18 mouse cellular contexts compared by ENCODE assay signal in the genomic region with DNA sequence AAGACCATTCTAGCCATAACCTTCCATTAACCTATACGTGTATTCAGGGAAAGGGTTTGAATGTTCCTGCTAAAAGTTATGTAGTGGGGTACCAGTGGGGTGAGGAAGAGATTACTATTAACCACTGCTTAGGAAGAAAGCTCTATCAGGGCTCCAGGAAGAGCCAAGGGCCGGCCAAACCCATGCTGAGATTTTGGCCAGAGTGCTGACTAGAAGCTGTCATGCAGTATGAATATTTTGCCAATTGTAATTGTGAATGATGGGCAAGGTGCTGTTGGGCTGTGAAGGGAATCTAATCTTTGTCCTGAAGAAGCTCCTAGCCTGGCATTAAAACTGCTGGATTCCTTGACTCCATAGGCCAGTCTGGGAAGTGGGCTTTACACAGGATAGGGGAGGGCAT. TPM values are rescaled to one million over a fixed set of nuclear protein-coding genes. Genes with fewer than 3 reads are reported as not detected.
A peak's percentile ranks its signal among the peaks of the same experiment; 100 is the strongest.
DNase-seq lines count a peak whose midpoint lies in the region.
"Had no signal": no experiment of that assay in that cellular context is flagged by ENCODE, and none has a peak within 500 bp of the region (broad histone marks: within the 10 kb centered on the region; RNA-seq: fewer than 3 reads in every experiment).

No protein-coding gene starts in this region.

- peak; percentile 49 for DNase-seq in cerebellum, adult 9-10 months
- no peak for DNase-seq in cerebellum, postnatal 4 days (ENCODE audit: low spot score in 2 of 2)
- DNase-seq in left cerebral cortex, postnatal 4 days: peak; percentile 35
- DNase-seq in left cerebral cortex, adult 9 months (ENCODE audit: low spot score in 2 of 2): no peak
- peak; percentile 75 to 80 for DNase-seq in cerebellum, postnatal 10 days
- DNase-seq in cerebellum, postnatal 36 days: peak; percentile 50 to 51
- DNase-seq in lung, postnatal 14 days: no peak
- DNase-seq: adrenal gland, adult 2 months; adrenal gland, postnatal 25 days; embryo, embryonic 11 days; gastrocnemius, postnatal 10 days; heart, adult 18-20 months; heart, postnatal 10 days; kidney, adult 2 months had no signal

- intact Hi-C loops in left cerebral cortex, postnatal 4 days (cut with DNase I): no loop called here

RNA-seq across cellular contexts. Expression of a gene that starts 5.7 kb away (rescaled TPM):
- 100 to 1,000 TPM; 166 to 183 TPM for total RNA-seq in left cerebral cortex, postnatal 4 days (2021)
- total RNA-seq: common myeloid progenitor, adult 5-6 weeks; hematopoietic stem cell, adult 5-6 weeks had no signal

RNA-seq across cellular contexts. Expression of a gene that starts 30.8 kb away (rescaled TPM):
- total RNA-seq in left cerebral cortex, postnatal 4 days (2021): 10 to 100 TPM; 41.6 to 42.8 TPM

RNA-seq across cellular contexts. Expression of a gene that starts 35.8 kb away (rescaled TPM):
- not detected for total RNA-seq in left cerebral cortex, postnatal 4 days (2021)
- total RNA-seq: adrenal gland, adult 2 months; adrenal gland, postnatal 25 days; common myeloid progenitor, adult 5-6 weeks; ES-E14; gastrocnemius, postnatal 10 days; gastrocnemius, postnatal 4 days; heart, adult 18-20 months; heart, postnatal 10 days; hematopoietic stem cell, adult 5-6 weeks had no signal

RNA-seq across cellular contexts. Expression of a gene that starts 36.6 kb away (rescaled TPM):
- 1 to 10 TPM; 4.0 to 4.9 TPM for total RNA-seq in left cerebral cortex, postnatal 4 days (2021)

RNA-seq across cellular contexts. Expression of a gene that starts 40.9 kb away (rescaled TPM):
- total RNA-seq in left cerebral cortex, postnatal 4 days (2021): not detected
- total RNA-seq: adrenal gland, adult 2 months; adrenal gland, postnatal 25 days; ES-E14; heart, adult 18-20 months; hematopoietic stem cell, adult 5-6 weeks had no signal

Comparison
In these comparisons a context has a peak if more than half of its experiments do, and no peak if none do; other contexts are left out.
1. DNase-seq: peak in cerebellum, adult 9-10 months (single experiment), left cerebral cortex, postnatal 4 days (single experiment), cerebellum, postnatal 10 days (2 of 2) and cerebellum, postnatal 36 days (2 of 2); none in cerebellum, postnatal 4 days (0 of 2), left cerebral cortex, adult 9 months (0 of 2) and lung, postnatal 14 days (single experiment).